Mouse (Mus musculus): Measurements from ENCODE around the gene Rsf1. TPM values are rescaled to one million over a fixed set of nuclear protein-coding genes. Genes with fewer than 3 reads are reported as not detected.

The Rsf1 gene
- polyA plus RNA-seq (2012; rRNA removed; ENCODE audit: low replicate concordance), result 1.6 and 3.5 TPM in 2 replicates

DNA sequence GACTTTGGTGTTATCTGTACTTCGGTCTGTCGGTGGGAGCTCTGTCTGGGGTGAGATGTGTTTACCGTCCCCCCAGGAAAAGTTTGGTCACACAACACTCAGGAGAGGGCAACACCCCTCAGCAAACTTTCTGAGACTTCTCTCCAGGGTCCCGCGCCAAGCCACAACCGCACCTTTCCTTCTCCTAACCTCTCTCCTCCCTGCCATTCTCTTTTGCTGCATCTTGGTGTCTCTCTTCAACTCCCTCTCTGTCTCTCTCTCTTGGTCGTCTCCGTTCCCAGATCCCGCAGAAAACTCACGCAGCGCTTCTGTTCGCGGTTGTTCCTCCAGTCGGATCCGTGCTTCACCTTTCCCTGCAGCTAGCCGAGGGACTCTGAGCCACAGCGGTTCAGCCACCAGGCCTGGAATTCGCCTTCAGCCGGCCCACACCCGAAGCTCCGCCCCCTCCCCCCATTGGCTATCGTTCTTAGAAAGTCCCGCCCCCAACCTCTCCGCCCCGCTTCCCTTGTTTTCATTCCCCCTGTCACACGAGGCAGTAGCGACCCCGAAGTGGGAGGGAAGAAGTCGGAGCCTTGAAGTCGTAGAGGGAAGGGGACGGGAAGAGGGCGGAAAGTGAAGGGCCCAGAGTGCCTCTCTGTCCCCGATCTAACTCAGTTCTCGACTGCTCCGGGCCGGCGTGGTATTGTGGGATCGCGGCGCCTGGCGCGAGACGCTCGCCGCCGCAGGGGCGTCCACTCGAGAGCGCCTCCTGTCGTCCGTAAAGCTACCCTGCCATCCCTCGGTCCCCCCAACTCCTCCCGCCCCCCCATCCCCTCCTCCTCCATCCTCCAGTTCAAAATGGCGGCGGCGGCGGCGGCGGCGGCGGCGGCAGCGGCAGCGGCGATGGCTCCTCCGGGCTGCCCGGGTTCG is at the start of gene Rsf1, which contains the start of gene Aamdc:
Gene Rsf1, plus strand, starts transcription at position 823 of the 909 bp plus-strand sequence.
Gene Aamdc, minus strand, starts transcription at position 431 of the 909 bp plus-strand sequence.

DNA sequence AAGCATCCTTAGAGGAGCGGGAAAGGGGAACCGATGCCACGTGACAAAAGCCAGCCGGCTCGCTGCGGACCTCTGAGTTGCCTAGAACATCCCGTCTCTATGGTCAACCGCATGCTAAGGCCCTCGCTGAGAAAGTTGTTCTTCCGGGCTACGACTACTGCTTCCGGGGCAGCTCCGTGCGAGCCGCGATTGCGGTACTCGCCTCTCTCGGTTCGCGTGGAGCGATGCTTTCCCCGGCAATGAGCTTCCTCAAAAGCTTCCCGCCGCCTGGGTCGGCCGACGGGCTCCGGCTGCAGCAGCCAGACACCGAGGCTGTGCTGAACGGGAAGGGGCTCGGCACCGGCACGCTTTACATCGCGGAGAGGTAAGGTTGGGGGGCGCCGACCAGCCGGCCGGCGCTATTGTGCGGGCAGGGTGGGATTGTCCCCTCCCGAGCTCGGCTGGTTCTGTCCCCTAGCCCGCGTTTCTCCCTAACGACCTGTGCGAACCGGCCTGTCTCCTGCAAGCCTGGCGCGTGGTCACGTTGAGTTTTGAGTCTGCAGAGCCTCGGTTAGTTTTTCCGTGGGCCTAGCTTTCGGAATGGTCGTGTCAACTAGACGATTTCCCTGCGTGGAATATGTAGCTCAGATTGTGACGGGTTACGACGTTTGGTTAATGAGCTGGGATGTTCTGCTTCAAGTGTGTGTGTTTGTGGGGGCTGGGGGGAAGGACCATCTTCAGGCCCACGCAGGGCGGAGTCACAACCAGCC is 117.0 kb downstream of the Rsf1 start, which contains the start of gene Clns1a:
Gene Clns1a, plus strand, starts transcription at position 129 of the 749 bp plus-strand sequence.

DNA sequence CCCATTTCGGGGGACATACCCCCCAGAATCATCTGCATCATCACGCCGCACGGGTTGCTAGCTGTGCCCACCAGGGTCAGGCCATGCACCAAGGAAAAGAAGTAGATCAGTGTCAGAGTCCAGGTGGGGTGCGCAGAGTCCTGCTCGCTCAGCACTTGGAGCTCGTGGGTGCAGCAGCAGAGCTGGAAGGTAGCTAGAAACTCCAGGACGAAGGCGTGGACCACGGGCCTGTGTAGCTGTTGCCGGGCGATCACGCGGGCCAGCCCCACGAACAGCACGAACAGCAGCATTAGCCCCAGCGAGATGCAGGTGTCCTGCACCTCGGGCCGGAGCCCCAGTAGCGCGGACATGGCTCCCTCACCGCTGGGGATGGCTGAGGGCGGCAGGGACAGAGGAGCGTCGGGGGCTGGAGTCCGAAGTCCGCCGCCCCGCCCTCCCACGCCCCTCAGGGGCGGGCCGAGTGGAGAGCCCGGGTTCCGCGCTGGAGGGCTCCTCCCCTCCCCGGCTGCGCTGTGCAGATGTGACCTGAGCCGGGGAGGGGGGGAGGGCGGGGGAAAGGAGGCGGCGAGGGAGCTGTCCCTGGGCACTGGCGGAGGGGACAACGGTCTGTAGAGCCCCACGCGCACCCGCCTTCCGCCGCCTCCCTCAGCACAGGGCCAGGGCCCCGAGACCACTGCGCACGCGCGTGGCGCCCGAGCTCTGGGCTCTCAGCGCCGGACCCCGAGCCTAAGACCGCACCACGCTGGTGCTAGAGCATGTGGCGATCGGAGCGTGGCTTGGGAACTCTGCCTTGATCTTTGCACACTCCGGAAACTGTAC is 158.2 kb downstream of the Rsf1 start, which contains the start of gene Aqp11:
Gene Aqp11, minus strand, starts transcription at position 652 of the 819 bp plus-strand sequence.

Other genes starting within 250 kb of the Rsf1 start
- 13.3 and 13.4 TPM in 2 replicates for gene Usp35, start 247.9 kb upstream of the Rsf1 start, polyA plus RNA-seq (2012; rRNA removed; ENCODE audit: low replicate concordance)
- 11.5 and 14.2 TPM in 2 replicates for gene Kctd21, start 247.6 kb upstream of the Rsf1 start, polyA plus RNA-seq (2012; rRNA removed; ENCODE audit: low replicate concordance)
- gene Alg8, start 208.3 kb upstream of the Rsf1 start, polyA plus RNA-seq (2012; rRNA removed; ENCODE audit: low replicate concordance), result 15.7 and 22.6 TPM in 2 replicates
- gene Ndufc2, start 179.9 kb upstream of the Rsf1 start, polyA plus RNA-seq (2012; rRNA removed; ENCODE audit: low replicate concordance), result 163 and 166 TPM in 2 replicates
- gene Thrsp, start 162.2 kb upstream of the Rsf1 start, polyA plus RNA-seq (2012; rRNA removed; ENCODE audit: low replicate concordance), result 1,808 and 3,120 TPM in 2 replicates
- 0.76 and 15.4 TPM in 2 replicates for gene Kctd14, start 128.6 kb upstream of the Rsf1 start, polyA plus RNA-seq (2012; rRNA removed; ENCODE audit: low replicate concordance)
- 130 and 135 TPM in 2 replicates for gene Ints4, start 98.9 kb upstream of the Rsf1 start, polyA plus RNA-seq (2012; rRNA removed; ENCODE audit: low replicate concordance)
- gene Aamdc, start 392 bp upstream of the Rsf1 start, polyA plus RNA-seq (2012; rRNA removed; ENCODE audit: low replicate concordance), result 64.8 and 129 TPM in 2 replicates
- gene Clns1a, start 116.7 kb downstream of the Rsf1 start, polyA plus RNA-seq (2012; rRNA removed; ENCODE audit: low replicate concordance), result 27.7 and 43.1 TPM in 2 replicates
- 17.5 and 20.0 TPM in 2 replicates for gene Aqp11, start 158.4 kb downstream of the Rsf1 start, polyA plus RNA-seq (2012; rRNA removed; ENCODE audit: low replicate concordance)
- gene Pak1, start 208.7 kb downstream of the Rsf1 start, polyA plus RNA-seq (2012; rRNA removed; ENCODE audit: low replicate concordance), result 1.6 and 11.7 TPM in 2 replicates